Mouse (Mus musculus) thymus, adult 2 months (tissue): ENCODE measurements at regions not wholly inside any gene's neighbourhood (a gene's known extent, or its start where the extent isn't known, plus 50 kb on each side); places are given as distances from the start of the nearest gene placed in this dataset.

Source experiments
- DNase-seq: peaks from one replicate; pipeline ENCODE4 v3.0.0; 2021
- H3K27ac ChIP-seq: fragments of 200-500 bp; 2 replicates; pipeline ENCODE4 v1.5.1; 2012; ENCODE audit warnings: low read length, control low read depth; ENCODE audit not compliant: control insufficient read depth, insufficient read depth
- H3K27me3 ChIP-seq: fragments of 200-500 bp; 2 replicates; pipeline ENCODE4 v1.6.1; 2012; ENCODE audit warnings: mild to moderate bottlenecking, low read length, moderate library complexity, mixed read lengths; ENCODE audit not compliant: control insufficient read depth, insufficient read depth
- H3K36me3 ChIP-seq: fragments of 200-500 bp; 2 replicates; pipeline ENCODE4 v1.6.1; 2012; ENCODE audit warnings: mild to moderate bottlenecking, low read length, moderate library complexity; ENCODE audit not compliant: control insufficient read depth, insufficient read depth
- H3K4me1 ChIP-seq: fragments of 200-500 bp; replicated peaks from 2 replicates; pipeline ENCODE4 v1.6.1; 2012; ENCODE audit warnings: low read length; ENCODE audit not compliant: control insufficient read depth, insufficient read depth
- H3K4me3 ChIP-seq: fragments of 200-500 bp; 2 replicates; pipeline ENCODE4 v1.5.1; 2012; ENCODE audit warnings: mild to moderate bottlenecking, low read length, control low read depth, moderate library complexity; ENCODE audit not compliant: control insufficient read depth, insufficient read depth
- CTCF ChIP-seq: fragments of 200-500 bp; IDR thresholded peaks from 2 replicates; pipeline ENCODE4 v1.5.1; 2012; ENCODE audit warnings: mild to moderate bottlenecking, control low read depth, low read length, moderate library complexity, borderline replicate concordance; ENCODE audit not compliant: control insufficient read depth, poor library complexity, insufficient read depth; ENCODE audit errors: extremely low read depth
- POLR2A ChIP-seq: fragments of 200-500 bp; IDR thresholded peaks from 2 replicates; pipeline ENCODE4 v1.6.1; 2012; ENCODE audit warnings: mild to moderate bottlenecking, low read length, control low read depth, moderate library complexity; ENCODE audit not compliant: control insufficient read depth, poor library complexity, insufficient read depth; ENCODE audit errors: extremely low read depth
- WGBS: fragments of 180-500 bp; shearing (Covaris S2); methylation state at CpG from one replicate; pipeline ENCODE4 v1.1.7; 2018; 5-methylcytosine and 5-hydroxymethylcytosine counted together

GRCm38 (mm10) chr10:112788236-112788635 is 140.6 kb downstream of the Atxn7l3b start:
- Histone ChIP-seq H3K36me3 (no peaks in the 10 kb centered on the region), H3K4me1 (no peaks in the 10 kb centered on the region), H3K27me3 (no peaks in the 10 kb centered on the region), H3K27ac (no peak overlapping the region), H3K4me3 (no peak overlapping the region)
- no peak for DNase-seq
- TF ChIP-seq CTCF (no peak), POLR2A (no peak)
- 79% methylated on average over 3 of the region's 3 CpGs for WGBS

DNA sequence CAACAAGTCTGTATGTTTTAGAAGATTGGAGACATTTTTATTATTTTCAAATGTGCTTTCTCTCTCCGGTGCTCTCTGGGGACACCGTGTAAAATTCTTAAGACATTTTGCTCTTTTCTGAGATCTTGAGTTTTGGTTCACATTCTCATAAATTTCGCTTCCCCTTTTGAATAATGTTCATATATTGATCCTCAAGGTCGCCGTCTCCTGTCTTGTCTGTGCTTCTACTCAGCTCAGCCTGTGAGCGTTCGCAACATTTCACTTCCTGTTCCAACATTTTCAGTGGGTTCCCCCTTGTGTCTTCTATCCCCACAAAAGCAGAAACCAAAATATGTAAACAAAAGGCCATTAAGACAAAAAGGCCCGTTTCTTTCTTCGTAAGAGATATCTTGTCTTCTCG is 154.5 kb downstream of the Atxn7l3b start:
- Histone ChIP-seq H3K27me3 (no peaks in the 10 kb centered on the region), H3K4me3 (no peak overlapping the region), H3K27ac (no peak overlapping the region), H3K4me1 (no peaks in the 10 kb centered on the region), H3K36me3 (no peaks in the 10 kb centered on the region)
- TF ChIP-seq CTCF (no peak), POLR2A (no peak)
- WGBS, result 90% methylated on average over 10 of the region's 10 CpGs
- DNase-seq, result no peak

DNA sequence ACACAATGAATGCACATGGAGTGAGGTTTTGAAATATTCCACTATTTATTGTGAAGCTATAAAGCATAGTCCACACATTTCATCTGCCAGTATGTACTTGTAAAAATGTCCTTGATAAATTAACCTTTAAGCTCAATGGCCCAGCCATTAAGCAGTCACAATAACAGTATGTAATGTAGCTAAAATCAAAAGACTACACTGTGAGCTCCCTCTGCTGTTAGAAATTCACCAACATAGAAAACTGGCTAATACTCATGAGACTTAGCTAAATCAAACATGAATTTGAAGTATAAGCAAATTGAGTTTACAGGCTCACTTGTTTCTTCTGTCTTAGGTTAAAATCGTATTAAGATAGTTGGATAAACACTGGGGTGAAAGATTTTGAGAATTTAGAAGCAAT is 182.1 kb downstream of the Atxn7l3b start:
- no peaks in the 10 kb centered on the region for H3K36me3 ChIP-seq
- no peaks in the 10 kb centered on the region for H3K27me3 ChIP-seq
- WGBS, result 70% methylated on average over 1 of the region's 1 CpGs
- TF ChIP-seq CTCF (no peak), POLR2A (no peak)
- H3K27ac ChIP-seq, result no peak overlapping the region
- no peak overlapping the region for H3K4me3 ChIP-seq
- H3K4me1 ChIP-seq, result no peaks in the 10 kb centered on the region
- DNase-seq, result no peak

DNA sequence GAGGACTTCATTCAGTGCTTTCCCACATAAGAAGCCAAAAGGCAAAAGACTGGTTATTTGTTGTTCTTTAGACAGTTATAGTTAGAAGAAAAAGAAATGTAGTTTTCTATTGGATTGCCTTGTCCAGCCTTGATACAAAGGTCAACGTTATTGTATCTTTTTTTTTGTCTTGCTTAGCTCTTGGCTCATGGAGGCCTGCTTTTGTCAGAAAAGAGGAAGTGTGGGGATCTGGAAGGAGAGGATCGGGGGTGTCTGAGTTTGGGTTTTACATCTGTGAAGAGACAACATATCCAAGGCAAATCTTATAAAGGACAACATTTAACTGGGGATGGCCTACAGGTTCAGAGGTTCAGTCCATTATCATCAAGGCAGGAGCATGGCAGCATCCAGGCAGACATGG is 185.3 kb downstream of the Atxn7l3b start:
- H3K4me1 ChIP-seq, result no peaks in the 10 kb centered on the region
- no peaks in the 10 kb centered on the region for H3K27me3 ChIP-seq
- 22% methylated on average over 2 of the region's 2 CpGs for WGBS
- TF ChIP-seq CTCF (no peak), POLR2A (no peak)
- H3K36me3 ChIP-seq, result no peaks in the 10 kb centered on the region
- H3K27ac ChIP-seq, result no peak overlapping the region
- no peak overlapping the region for H3K4me3 ChIP-seq
- no peak for DNase-seq

DNA sequence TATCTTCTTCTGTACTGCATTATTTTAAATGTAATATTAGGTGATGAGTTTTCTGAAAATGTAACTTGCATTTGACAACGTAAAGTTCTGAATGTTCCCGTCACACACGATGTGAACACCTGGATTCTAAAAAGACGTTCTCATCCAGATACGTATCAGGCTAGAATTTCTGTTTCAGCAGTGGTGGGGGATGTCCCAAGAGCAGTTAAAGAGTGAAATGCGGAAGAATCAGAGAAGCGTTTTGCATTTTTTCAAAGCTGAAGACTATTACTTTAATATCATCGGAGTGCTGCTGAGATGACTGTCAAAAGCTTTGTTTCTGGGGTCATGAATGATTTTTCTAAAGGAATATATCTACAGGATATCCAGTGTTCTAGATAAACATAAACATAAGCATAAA is 186.7 kb downstream of the Atxn7l3b start:
- no peaks in the 10 kb centered on the region for H3K27me3 ChIP-seq
- 94% methylated on average over 8 of the region's 8 CpGs for WGBS
- no peaks in the 10 kb centered on the region for H3K4me1 ChIP-seq
- H3K27ac ChIP-seq, result no peak overlapping the region
- DNase-seq, result no peak
- TF ChIP-seq POLR2A (no peak), CTCF (no peak)
- H3K4me3 ChIP-seq, result no peak overlapping the region
- no peaks in the 10 kb centered on the region for H3K36me3 ChIP-seq
